Mouse (Mus musculus): ENCODE measurements around the gene Gm10959.

- TF ChIP-seq GATA1 (IDR thresholded peaks at IDR 0.05; ENCODE audit: low read length) (no peak), TAL1 (IDR thresholded peaks at IDR 0.05; ENCODE audit: low read length) (no peak)
Observed at GRCm38 (mm10) chr3:122898254-122898653, 20.9 kb downstream of the Gm10959 start.

All from erythroblast, embryonic 14.5 days (primary cell).